Mouse (Mus musculus) E14TG2a.4 (cell line): ENCODE measurements around the gene Cab39.

Experiments
- H3K27me3 ChIP-seq: 2 replicates; pipeline ENCODE4 v1.6.1; 2014; ENCODE audit warnings: low read length, control low read depth; ENCODE audit not compliant: insufficient read depth
- H3K36me3 ChIP-seq: 2 replicates; pipeline ENCODE4 v1.6.1; 2014; ENCODE audit warnings: low read length, control low read depth; ENCODE audit not compliant: insufficient read depth
- H3K4me1 ChIP-seq: replicated peaks from 2 replicates; pipeline ENCODE4 v1.6.1; 2014; ENCODE audit warnings: low read depth, low read length, control low read depth
- H3K4me3 ChIP-seq: replicated peaks from 2 replicates; pipeline ENCODE4 v1.5.1; 2014; ENCODE audit warnings: mild to moderate bottlenecking, low read length
- H3K9me3 ChIP-seq: 2 replicates; pipeline ENCODE4 v1.6.1; 2014; ENCODE audit warnings: low read length, control low read depth
- CTCF ChIP-seq: conservative IDR thresholded peaks from 2 replicates; pipeline ENCODE4 v1.5.1; 2014; ENCODE audit warnings: low read length
- NANOG ChIP-seq: IDR thresholded peaks from 2 replicates; pipeline ENCODE4 v1.6.1; 2014; ENCODE audit warnings: borderline replicate concordance, low read length, mixed read lengths
- POU5F1 ChIP-seq: IDR thresholded peaks from 2 replicates; pipeline ENCODE4 v1.6.1; 2014; ENCODE audit warnings: low read length, borderline replicate concordance

The Cab39 gene

DNA sequence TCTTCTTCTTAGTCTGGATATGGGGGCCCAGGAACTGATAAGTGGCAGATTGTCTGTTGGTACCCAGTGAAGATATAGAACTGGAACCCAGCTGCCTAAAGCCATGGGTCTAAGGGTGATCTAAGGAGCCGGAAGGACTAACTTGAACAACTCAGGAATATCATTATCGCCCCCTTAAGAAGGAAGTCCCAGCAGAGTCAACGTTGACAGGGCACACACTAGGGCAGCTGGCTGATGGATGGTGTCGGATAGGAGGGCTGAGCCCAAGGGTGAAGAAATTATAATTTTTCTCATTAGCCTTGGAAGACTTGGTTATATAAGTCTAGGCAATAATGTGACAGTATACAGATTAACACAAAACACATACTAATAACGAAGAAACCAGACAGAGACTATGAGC lies 102.9 kb downstream of the Cab39 start:
- H3K4me3 ChIP-seq, result no peak overlapping the region
- no peaks in the 10 kb centered on the region; the same call in 1 of the 2 replicates for H3K9me3 ChIP-seq
- TF ChIP-seq CTCF (no peak), POU5F1 (no peak), NANOG (no peak)

DNA sequence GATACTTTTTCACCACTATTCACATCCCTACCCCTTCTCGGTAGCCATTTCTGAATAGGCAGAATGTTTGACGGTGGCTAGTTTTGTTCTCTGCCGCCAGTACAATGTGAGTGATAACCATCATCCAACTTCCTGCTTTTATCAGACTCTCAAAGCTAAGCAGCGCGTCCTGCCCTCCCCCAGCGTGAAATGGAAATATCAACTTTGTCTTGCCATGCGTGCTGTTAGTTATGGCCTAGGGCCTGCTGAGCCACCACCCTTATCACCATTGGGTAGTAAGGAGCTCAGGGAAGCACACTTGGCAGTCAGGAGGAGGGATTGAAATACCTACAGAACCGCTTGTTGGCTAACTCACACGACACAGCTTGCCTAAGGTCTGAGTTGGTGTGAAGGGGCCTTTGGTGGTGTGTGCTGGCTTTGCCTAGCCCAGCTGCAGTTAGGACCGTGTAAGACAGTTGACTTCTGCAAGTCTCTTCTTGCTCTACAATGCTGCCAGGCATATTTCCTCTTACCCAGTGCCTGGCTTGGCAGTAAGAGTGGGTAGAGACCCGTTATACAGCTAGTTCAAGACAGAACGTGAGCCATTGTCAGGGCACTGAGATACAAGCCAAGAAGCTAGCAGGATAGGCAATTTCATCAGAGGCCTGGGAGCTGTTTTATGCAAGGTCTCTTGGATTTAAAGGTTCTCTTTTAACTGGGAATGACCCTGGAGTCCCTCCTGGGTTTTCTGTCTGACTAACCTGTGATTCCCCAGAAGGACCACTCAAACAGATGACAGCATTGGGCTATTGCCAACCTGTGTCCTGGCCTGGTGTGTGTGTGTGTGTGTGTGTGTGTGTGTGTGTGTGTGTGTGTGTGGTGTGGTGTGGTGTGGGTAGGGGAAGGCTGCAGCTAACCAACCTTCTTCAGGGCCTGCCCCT lies 103.8 kb downstream of the Cab39 start:
- peaks cover 63% of the 10 kb centered on the region for H3K4me1 ChIP-seq
- no peak overlapping the region for H3K4me3 ChIP-seq
- peaks cover 4% of the 10 kb centered on the region; the same call in 1 of the 2 replicates for H3K27me3 ChIP-seq
- H3K36me3 ChIP-seq, result 0 out of 2 replicates have a peak, but pooled peaks cover 4% of the 10 kb centered on the region
- H3K9me3 ChIP-seq, result no peaks in the 10 kb centered on the region; the same call in 1 of the 2 replicates
- no peak for TF ChIP-seq CTCF
- TF ChIP-seq POU5F1, result no peak
- TF ChIP-seq NANOG, result no peak

More for the DNA sequence above, 102.9 kb downstream of the Cab39 start:
- 0 out of 2 replicates have a peak, but pooled peaks cover 4% of the 10 kb centered on the region for H3K36me3 ChIP-seq
- H3K27me3 ChIP-seq, result peaks cover 4% of the 10 kb centered on the region; the same call in 1 of the 2 replicates
- peaks cover 63% of the 10 kb centered on the region for H3K4me1 ChIP-seq

DNA sequence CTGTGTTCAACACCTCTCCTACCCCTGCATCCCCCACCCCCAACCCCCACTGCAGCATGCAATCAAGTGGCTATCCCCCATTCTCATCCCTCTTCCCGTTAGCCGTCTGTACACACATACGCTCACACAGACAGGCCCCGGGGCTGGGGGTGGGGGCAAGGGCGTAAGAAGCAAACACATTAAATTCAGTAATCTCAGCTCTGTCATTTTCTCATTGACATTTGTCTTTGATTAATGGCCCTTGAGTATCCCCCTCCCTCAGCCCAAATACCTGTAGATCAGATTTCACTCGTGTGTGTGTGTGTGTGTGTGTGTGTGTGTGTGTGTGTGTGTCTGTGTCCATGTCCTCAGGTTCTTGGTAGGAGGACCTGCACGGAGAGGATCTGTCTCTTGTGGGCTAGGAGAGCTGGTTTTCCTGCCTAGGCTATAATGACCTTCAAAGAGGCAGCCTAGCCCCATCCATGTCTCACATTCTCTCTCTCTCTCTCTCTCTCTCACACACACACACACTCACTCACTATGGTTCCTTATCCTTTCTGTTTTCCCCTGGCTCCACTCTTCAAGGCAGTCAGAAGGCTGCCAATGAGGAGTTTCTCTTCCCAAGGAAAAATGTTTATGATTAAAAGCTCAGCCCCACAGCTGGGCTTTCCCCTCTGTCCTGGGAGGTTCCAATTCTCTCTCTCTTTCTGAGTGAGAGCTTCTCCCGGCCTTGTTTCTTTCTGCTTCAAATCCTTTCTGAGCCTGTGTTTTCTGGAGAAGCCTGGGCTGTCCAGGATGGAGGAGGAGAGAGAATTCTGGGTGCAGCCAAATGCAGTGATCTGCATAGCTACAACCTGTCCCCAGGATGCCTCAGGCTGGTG lies 104.9 kb downstream of the Cab39 start:
- Histone ChIP-seq H3K4me3 (no peak overlapping the region), H3K36me3 (peaks cover 10% of the 10 kb centered on the region), H3K27me3 (peaks cover 4% of the 10 kb centered on the region; the same call in 1 of the 2 replicates), H3K4me1 (peaks cover 71% of the 10 kb centered on the region), H3K9me3 (no peaks in the 10 kb centered on the region; the same call in 1 of the 2 replicates)
- TF ChIP-seq NANOG (no peak), CTCF (no peak), POU5F1 (no peak)

DNA sequence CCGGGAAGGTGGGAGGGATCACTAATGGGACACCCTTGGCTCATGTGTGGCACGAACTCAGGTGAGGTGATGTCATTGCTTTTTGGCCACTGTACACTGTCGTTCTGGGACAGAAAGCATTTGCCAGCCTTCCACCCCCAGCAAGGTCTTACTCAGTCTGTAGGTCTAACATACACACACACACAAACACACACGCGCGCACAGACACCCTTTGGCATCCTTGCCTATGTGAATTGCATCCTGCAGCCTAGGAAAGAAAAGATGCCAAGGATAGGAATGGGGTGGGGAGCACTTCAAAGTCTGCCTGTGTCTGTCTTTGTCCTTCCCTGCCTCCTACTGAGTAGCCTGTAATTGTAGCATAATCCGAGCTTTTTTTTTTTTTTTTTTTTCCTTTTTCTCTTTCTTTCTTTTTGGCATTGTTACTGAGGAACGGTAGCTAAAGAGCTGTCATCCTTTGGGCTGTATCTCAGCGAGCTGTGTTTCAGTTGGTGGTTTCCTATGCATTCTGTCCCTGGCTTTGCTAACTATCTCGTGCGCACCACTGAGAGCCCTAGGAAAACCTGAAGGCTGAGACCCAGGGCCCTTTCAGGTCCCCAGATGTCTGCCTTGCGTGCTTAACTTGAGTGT lies 105.6 kb downstream of the Cab39 start:
- peaks cover under 1% of the 10 kb centered on the region; the same call in 1 of the 2 replicates for H3K27me3 ChIP-seq
- TF ChIP-seq NANOG (no peak), POU5F1 (no peak), CTCF (no peak)
- no peak overlapping the region for H3K4me3 ChIP-seq
- H3K4me1 ChIP-seq, result peaks cover 67% of the 10 kb centered on the region
- H3K9me3 ChIP-seq, result no peaks in the 10 kb centered on the region
- peaks cover 18% of the 10 kb centered on the region for H3K36me3 ChIP-seq

DNA sequence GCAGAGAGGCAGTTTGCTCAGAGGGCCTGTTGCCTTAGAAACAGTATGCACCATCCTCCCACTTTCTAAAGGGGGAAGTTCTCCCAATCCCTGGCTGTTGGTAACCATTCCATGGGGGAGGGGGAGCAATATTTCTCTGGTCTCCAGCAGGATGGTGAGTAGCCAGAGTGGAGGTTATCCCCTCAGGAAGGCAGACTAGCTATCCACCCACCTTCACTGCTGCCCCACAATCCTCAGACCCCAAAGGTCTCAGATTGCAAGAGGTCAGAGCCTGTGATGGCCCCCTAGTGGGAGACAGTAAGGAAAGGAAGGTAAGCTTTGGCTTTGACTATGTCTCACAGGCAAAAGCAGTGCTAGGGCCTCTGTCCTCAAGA lies 106.1 kb downstream of the Cab39 start:
- H3K4me3 ChIP-seq, result no peak overlapping the region
- TF ChIP-seq CTCF, result 0 out of 2 replicates have a peak, but pooled peaks have one; percentile 17
- TF ChIP-seq POU5F1, result no peak
- no peaks in the 10 kb centered on the region for H3K9me3 ChIP-seq
- peaks cover 64% of the 10 kb centered on the region for H3K4me1 ChIP-seq
- no peaks in the 10 kb centered on the region for H3K27me3 ChIP-seq
- peaks cover 22% of the 10 kb centered on the region for H3K36me3 ChIP-seq

DNA sequence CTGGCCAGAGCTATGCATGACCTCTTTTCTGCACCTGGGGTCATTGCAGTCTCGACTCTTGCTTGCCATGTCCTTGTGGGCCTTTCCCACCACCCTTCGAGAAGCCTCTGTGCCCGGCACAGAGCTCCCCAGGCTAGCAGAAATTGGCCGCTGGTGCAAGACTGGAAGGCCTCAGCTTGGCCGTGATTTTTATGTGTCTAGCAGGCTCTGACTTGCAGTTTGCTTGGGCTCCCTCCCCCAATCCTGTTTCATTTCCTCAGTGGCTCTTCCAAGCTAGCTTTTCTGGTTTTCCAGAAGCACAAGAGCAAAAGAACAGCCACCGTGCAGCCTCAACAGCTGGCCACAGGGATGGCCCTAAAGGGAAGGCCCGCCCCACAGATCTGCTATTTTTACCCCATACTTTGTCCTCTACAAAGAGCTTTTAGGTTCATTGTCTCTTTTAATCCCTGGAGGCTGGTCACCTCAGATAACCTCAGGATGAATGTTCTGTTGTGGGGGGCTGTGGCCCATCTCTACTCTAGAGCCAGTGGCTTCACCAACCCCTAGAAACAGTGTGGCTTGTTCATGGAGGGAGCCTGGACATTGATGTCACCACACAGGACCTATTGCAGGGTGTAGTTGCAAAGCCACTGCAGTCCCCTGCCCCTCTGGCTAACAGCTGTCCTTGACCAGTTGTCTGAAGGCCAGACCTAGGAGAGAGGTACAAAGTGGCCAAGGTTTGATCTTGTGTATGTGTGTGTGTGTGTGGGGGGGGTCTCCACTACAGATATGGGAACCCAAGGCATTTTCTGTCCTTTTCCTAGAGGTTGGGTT lies 107.5 kb downstream of the Cab39 start:
- Histone ChIP-seq H3K36me3 (peaks cover 35% of the 10 kb centered on the region), H3K4me3 (no peak overlapping the region), H3K27me3 (no peaks in the 10 kb centered on the region), H3K9me3 (no peaks in the 10 kb centered on the region), H3K4me1 (peaks cover 57% of the 10 kb centered on the region)
- no peak for TF ChIP-seq CTCF
- TF ChIP-seq POU5F1, result no peak
- TF ChIP-seq NANOG, result no peak
